Mouse (Mus musculus) kidney, postnatal 0 days (tissue): ENCODE data around the gene Pnrc1. TPM values are rescaled to one million over a fixed set of nuclear protein-coding genes. Genes with fewer than 3 reads are reported as not detected.

ENCODE experiments used
- ATAC-seq: fragments of 200-750 bp; cut with Nextera tagmentation; replicated peaks from 2 replicates; pipeline ENCODE4 v1.8.0; 2017; ENCODE audit warnings: low read depth, moderate number of reproducible peaks, moderate TSS enrichment, moderate library complexity; ENCODE audit not compliant: low FRiP score
- DNase-seq: peaks from one replicate; pipeline ENCODE4 v3.0.0-alpha.2; 2016; ENCODE audit warnings: low spot score
- H3K27ac ChIP-seq: fragments of 300-500 bp; sonication (generic); 2 replicates; pipeline ENCODE4 v1.5.1; 2014; ENCODE audit warnings: mild to moderate bottlenecking
- H3K27me3 ChIP-seq: fragments of 300-500 bp; sonication (generic); 2 replicates; pipeline ENCODE4 v1.6.1; 2014; ENCODE audit warnings: low read length, mixed read lengths; ENCODE audit not compliant: insufficient read depth
- H3K36me3 ChIP-seq: fragments of 300-500 bp; sonication (generic); 2 replicates; pipeline ENCODE4 v1.6.1; 2014; ENCODE audit warnings: low read length, mixed read lengths; ENCODE audit not compliant: insufficient read depth
- H3K4me1 ChIP-seq: fragments of 300-500 bp; sonication (generic); replicated peaks from 2 replicates; pipeline ENCODE4 v1.6.1; 2014; ENCODE audit warnings: antibody characterized with exemption, low read length, mixed read lengths; ENCODE audit not compliant: insufficient read depth
- H3K4me2 ChIP-seq: fragments of 300-500 bp; sonication (generic); 2 replicates; pipeline ENCODE4 v1.6.1; 2014; ENCODE audit warnings: mild to moderate bottlenecking, low read length, moderate library complexity, mixed read lengths
- H3K4me3 ChIP-seq: fragments of 300-500 bp; sonication (generic); replicated peaks from 2 replicates; pipeline ENCODE4 v1.5.1; 2014; ENCODE audit warnings: low read depth, low read length
- H3K9ac ChIP-seq: fragments of 300-500 bp; sonication (generic); 2 replicates; pipeline ENCODE4 v1.6.1; 2014; ENCODE audit warnings: low read depth, low read length
- H3K9me3 ChIP-seq: fragments of 300-500 bp; sonication (generic); replicated peaks from 2 replicates; pipeline ENCODE4 v1.6.1; 2016; ENCODE audit warnings: low read length, inconsistent platforms, mixed read lengths
- CTCF ChIP-seq: IDR thresholded peaks from 2 replicates; pipeline ENCODE4 v1.5.1; 2016; ENCODE audit warnings: antibody characterized with exemption, low read depth, mild to moderate bottlenecking, moderate library complexity
- WGBS: fragments of 180-500 bp; shearing (Covaris S2); extraction: QIAGEN DNeasy Blood & Tissue Kit; methylation state at CpG from one replicate; pipeline ENCODE4 v1.1.7; 2014; 5-methylcytosine and 5-hydroxymethylcytosine counted together
- polyA plus RNA-seq: library from polyadenylated mRNA; unstranded; fragments of >200 nt; fragmentation: Nextera tagmentation; extraction: Ambion mirVana; gene quantifications from 2 replicates; pipeline ENCODE4 v1.2.1, GENCODE M21; 2015

Gene Pnrc1
- polyA plus RNA-seq, 1 experiment from 2014 or later: 137 TPM

DNA sequence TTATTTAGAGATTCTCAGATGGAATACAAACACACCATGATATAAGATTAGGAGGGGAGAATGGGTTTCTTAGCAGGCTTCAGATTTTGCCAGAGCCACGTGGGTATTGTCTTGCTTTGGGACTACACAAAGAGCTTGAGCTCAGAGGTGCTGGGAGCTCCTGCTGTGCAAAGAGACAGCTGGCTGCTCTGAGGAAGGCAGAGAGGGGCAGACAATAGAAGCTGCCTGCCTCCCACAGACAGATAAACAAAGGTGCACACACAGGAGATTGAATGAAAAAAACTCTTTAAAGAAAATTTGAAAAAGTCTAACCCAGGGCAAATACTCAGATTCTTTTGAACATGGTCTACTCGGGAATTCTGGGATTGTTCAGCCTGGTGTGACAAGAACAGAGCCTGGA lies 91.8 kb downstream of the Pnrc1 start:
- ATAC-seq: no peak
- Histone ChIP-seq H3K4me1 (no peaks in the 10 kb centered on the region), H3K27me3 (no peaks in the 10 kb centered on the region), H3K4me2 (no peak overlapping the region), H3K36me3 (no peaks in the 10 kb centered on the region), H3K27ac (no peak overlapping the region), H3K4me3 (no peak overlapping the region), H3K9me3 (no peaks in the 10 kb centered on the region), H3K9ac (no peak overlapping the region)
- WGBS: 26% methylated on average over 2 of the region's 2 CpGs
- DNase-seq: no peak
- TF ChIP-seq CTCF: no peak

Other genes starting within 250 kb of the Pnrc1 start
- gene Gabrr2, start 227.2 kb downstream of the Pnrc1 start, polyA plus RNA-seq: 0.20 TPM in 1 of 2 replicates, not detected in the other
- not detected in 2 replicates for gene Gabrr1, start 157.6 kb downstream of the Pnrc1 start, polyA plus RNA-seq
- 0.77 and 0.87 TPM in 2 replicates for gene Pm20d2, start 100.4 kb downstream of the Pnrc1 start, polyA plus RNA-seq
- gene Srsf12, start 81.2 kb downstream of the Pnrc1 start, polyA plus RNA-seq: 2.6 TPM in 2 replicates
- 14.3 and 17.3 TPM in 2 replicates for gene Rngtt, start 20.1 kb upstream of the Pnrc1 start, polyA plus RNA-seq